Mouse (Mus musculus) ES-Bruce4 (cell line): ENCODE results near the gene Tmem117. TPM values are rescaled to one million over a fixed set of nuclear protein-coding genes. Genes with fewer than 3 reads are reported as not detected.

Experiments used
- H3K27ac ChIP-seq: 2 replicates; pipeline ENCODE4 v1.5.1; 2012; ENCODE audit warnings: low read length, inconsistent platforms; ENCODE audit not compliant: insufficient read depth
- H3K27me3 ChIP-seq: 2 replicates; pipeline ENCODE4 v1.6.1; 2012; ENCODE audit warnings: mild to moderate bottlenecking, low read length, inconsistent platforms; ENCODE audit not compliant: control insufficient read depth, poor library complexity, insufficient read depth, severe bottlenecking
- H3K36me3 ChIP-seq: 2 replicates; pipeline ENCODE4 v1.6.1; 2012; ENCODE audit warnings: inconsistent platforms, mild to moderate bottlenecking, low read length, moderate library complexity; ENCODE audit not compliant: control insufficient read depth, poor library complexity, insufficient read depth, severe bottlenecking
- H3K4me1 ChIP-seq: one replicate; pipeline ENCODE4 v1.8.1; 2011; ENCODE audit warnings: low read length; ENCODE audit not compliant: control insufficient read depth, insufficient read depth
- H3K4me3 ChIP-seq: 2 replicates; pipeline ENCODE4 v1.5.1; 2011; ENCODE audit warnings: low read depth, mild to moderate bottlenecking, low read length
- H3K9ac ChIP-seq: 2 replicates; pipeline ENCODE4 v1.6.1; 2012; ENCODE audit warnings: low read depth, mild to moderate bottlenecking, inconsistent platforms; ENCODE audit not compliant: poor library complexity, severe bottlenecking
- H3K9me3 ChIP-seq: replicated peaks from 2 replicates; pipeline ENCODE4 v1.6.1; 2012; ENCODE audit warnings: mild to moderate bottlenecking, low read length, inconsistent platforms; ENCODE audit not compliant: control insufficient read depth, poor library complexity, insufficient read depth, severe bottlenecking
- CTCF ChIP-seq: IDR thresholded peaks from one replicate; pipeline ENCODE4 v1.8.1; 2011; ENCODE audit warnings: low read depth, low read length
- EP300 ChIP-seq: IDR thresholded peaks from 2 replicates; pipeline ENCODE4 v1.6.1; 2011; ENCODE audit warnings: low read depth, low read length; ENCODE audit not compliant: insufficient read depth
- POLR2A ChIP-seq: IDR thresholded peaks from one replicate; pipeline ENCODE4 v1.8.1; 2011; ENCODE audit warnings: low read length; ENCODE audit not compliant: insufficient read depth
- polyA plus RNA-seq: library from polyadenylated mRNA; stranded (reverse); fragments of >200 nt; gene quantifications from 2 replicates; pipeline ENCODE4 v1.2.4, GENCODE M21; 2011; ENCODE audit warnings: low read depth; ENCODE audit not compliant: missing spikeins, insufficient read depth, insufficient read length

Gene Tmem117
- polyA plus RNA-seq, 1 experiment: 1.2 TPM

- no peaks in the 10 kb centered on the region for H3K27me3 ChIP-seq
- H3K9ac ChIP-seq: no peak overlapping the region
- H3K27ac ChIP-seq: no peak overlapping the region
- no peak for TF ChIP-seq EP300
- no peak for TF ChIP-seq POLR2A
- no peak for TF ChIP-seq CTCF
- no peak overlapping the region for H3K4me3 ChIP-seq
- H3K36me3 ChIP-seq: no peaks in the 10 kb centered on the region
- H3K4me1 ChIP-seq: no peaks in the 10 kb centered on the region
- no peaks in the 10 kb centered on the region for H3K9me3 ChIP-seq
Measured at GRCm38 (mm10) chr15:94981798-94982197, 352.8 kb downstream of the Tmem117 start.

- H3K27ac ChIP-seq: no peak overlapping the region
- H3K4me3 ChIP-seq: no peak overlapping the region
- TF ChIP-seq CTCF: no peak
- TF ChIP-seq POLR2A: no peak
- no peak for TF ChIP-seq EP300
- no peaks in the 10 kb centered on the region for H3K27me3 ChIP-seq
- H3K9ac ChIP-seq: no peak overlapping the region
- no peaks in the 10 kb centered on the region for H3K4me1 ChIP-seq
- no peaks in the 10 kb centered on the region for H3K9me3 ChIP-seq
- H3K36me3 ChIP-seq: no peaks in the 10 kb centered on the region
Measured at GRCm38 (mm10) chr15:94995352-94995751, 366.3 kb downstream of the Tmem117 start.

- no peaks in the 10 kb centered on the region for H3K9me3 ChIP-seq
Measured at GRCm38 (mm10) chr15:95005121-95005824, 376.2 kb downstream of the Tmem117 start.

GRCm38 (mm10) chr15:95022251-95022650 is 393.2 kb downstream of the Tmem117 start:
- Histone ChIP-seq H3K9ac (no peak overlapping the region), H3K27me3 (no peaks in the 10 kb centered on the region), H3K9me3 (no peaks in the 10 kb centered on the region), H3K27ac (no peak overlapping the region), H3K4me3 (no peak overlapping the region), H3K4me1 (no peaks in the 10 kb centered on the region), H3K36me3 (no peaks in the 10 kb centered on the region)
- TF ChIP-seq EP300 (no peak), CTCF (no peak)

More at GRCm38 (mm10) chr15:95005121-95005824, 376.2 kb downstream of the Tmem117 start:
- Histone ChIP-seq H3K27ac (no peak overlapping the region), H3K4me1 (no peaks in the 10 kb centered on the region), H3K9ac (no peak overlapping the region), H3K36me3 (no peaks in the 10 kb centered on the region), H3K4me3 (no peak overlapping the region), H3K27me3 (no peaks in the 10 kb centered on the region)
- no peak for TF ChIP-seq CTCF
- no peak for TF ChIP-seq POLR2A
- TF ChIP-seq EP300: no peak

DNA sequence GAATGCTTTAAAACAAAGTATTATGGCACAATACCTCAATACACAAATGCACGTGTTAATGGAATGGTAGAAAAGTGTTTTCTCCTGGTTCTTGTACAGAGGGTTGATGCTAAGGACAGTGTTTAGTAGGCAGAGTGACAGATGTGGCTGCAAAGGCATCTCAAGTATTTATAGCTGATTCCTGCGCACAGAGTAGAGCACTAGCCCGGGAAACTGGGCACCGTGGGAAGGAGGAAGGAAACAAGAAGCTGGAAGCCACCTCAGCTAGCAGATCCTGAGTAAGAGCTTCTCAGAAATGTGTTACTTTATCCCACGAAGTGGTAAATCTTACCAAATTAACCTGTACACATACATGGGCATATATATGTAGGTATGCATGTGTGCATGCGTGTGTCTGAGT is 395.4 kb downstream of the Tmem117 start:
- Histone ChIP-seq H3K36me3 (no peaks in the 10 kb centered on the region), H3K4me3 (no peak overlapping the region), H3K9me3 (no peaks in the 10 kb centered on the region), H3K27me3 (no peaks in the 10 kb centered on the region), H3K4me1 (no peaks in the 10 kb centered on the region), H3K27ac (no peak overlapping the region), H3K9ac (no peak overlapping the region)
- no peak for TF ChIP-seq POLR2A
- TF ChIP-seq CTCF: no peak
- no peak for TF ChIP-seq EP300

DNA sequence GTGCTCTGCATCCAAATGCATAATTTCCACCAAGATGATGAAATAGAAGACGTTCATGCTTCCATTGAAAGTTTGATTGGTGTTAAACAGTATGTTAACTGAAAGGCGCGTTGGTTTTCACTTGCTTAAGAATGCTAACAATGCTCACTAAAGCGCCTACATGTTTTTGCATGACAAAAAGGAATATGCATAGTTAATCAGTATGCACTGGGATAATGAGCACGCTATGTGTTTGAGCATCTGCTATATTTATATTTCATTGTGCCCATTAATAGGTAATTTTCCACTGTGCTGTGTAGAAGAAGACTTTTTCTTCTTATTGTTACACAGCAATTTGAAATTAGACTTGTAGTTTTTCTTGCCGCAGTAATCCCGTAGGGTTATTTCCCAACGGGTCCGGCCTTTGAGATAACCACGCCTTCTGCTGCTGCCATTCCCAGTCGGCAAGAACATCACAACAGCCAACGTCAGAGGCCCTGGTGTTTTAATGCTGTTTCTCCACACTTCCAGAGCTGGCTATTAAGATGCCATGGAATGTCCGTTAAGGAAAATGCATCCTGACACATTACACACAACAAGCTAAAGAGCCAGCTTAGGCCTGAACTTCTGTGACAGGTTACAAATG is 399.9 kb downstream of the Tmem117 start:
- H3K27ac ChIP-seq: no peak overlapping the region
- no peaks in the 10 kb centered on the region for H3K9me3 ChIP-seq
- no peak overlapping the region for H3K9ac ChIP-seq
- no peaks in the 10 kb centered on the region for H3K4me1 ChIP-seq
- H3K36me3 ChIP-seq: no peaks in the 10 kb centered on the region
- no peak overlapping the region for H3K4me3 ChIP-seq
- H3K27me3 ChIP-seq: no peaks in the 10 kb centered on the region
- TF ChIP-seq CTCF (no peak), POLR2A (no peak), EP300 (no peak)
